Mouse (Mus musculus): ENCODE results near the gene Med21. TPM values are rescaled to one million over a fixed set of nuclear protein-coding genes. Genes with fewer than 3 reads are reported as not detected.
A peak's percentile ranks its signal among the peaks of the same experiment; 100 is the strongest.

The Med21 gene
- polyA plus RNA-seq, 1 experiment from 2014 or later, result 133 TPM

GRCm38 (mm10) chr6:146615891-146616290 lies 26.5 kb upstream of the Med21 start:
- no peak for ATAC-seq (replicated peaks; ENCODE audit: insufficient number of reproducible peaks, low FRiP score, low TSS enrichment)
- peaks cover 43% of the 10 kb centered on the region for H3K36me3 ChIP-seq (ENCODE audit: control insufficient read depth, insufficient read depth, low read length)
- no peaks in the 10 kb centered on the region for H3K9me3 ChIP-seq (replicated peaks; ENCODE audit: control insufficient read depth, low read length)
- no peak overlapping the region for H3K9ac ChIP-seq (ENCODE audit: low read depth, low read length)
- no peak overlapping the region for H3K27ac ChIP-seq (ENCODE audit: low read depth, low read length)
- H3K4me1 ChIP-seq (ENCODE audit: control insufficient read depth, insufficient read depth, low read length), result no peaks in the 10 kb centered on the region
- no peak overlapping the region for H3K4me2 ChIP-seq
- 92% methylated on average over 8 of the region's 8 CpGs for WGBS (ENCODE audit: insufficient replicate concordance)
- H3K27me3 ChIP-seq (ENCODE audit: control insufficient read depth, insufficient read depth, low read length), result no peaks in the 10 kb centered on the region
- no peak overlapping the region for H3K4me3 ChIP-seq (ENCODE audit: low read depth, low read length)

- Histone ChIP-seq H3K4me3 (ENCODE audit: low read depth, low read length) (no peak overlapping the region), H3K9me3 (replicated peaks; ENCODE audit: control insufficient read depth, low read length) (no peaks in the 10 kb centered on the region), H3K27ac (ENCODE audit: low read depth, low read length) (no peak overlapping the region), H3K9ac (ENCODE audit: low read depth, low read length) (no peak overlapping the region), H3K36me3 (ENCODE audit: control insufficient read depth, insufficient read depth, low read length) (peaks cover 43% of the 10 kb centered on the region), H3K4me2 (no peak overlapping the region), H3K27me3 (ENCODE audit: control insufficient read depth, insufficient read depth, low read length) (no peaks in the 10 kb centered on the region), H3K4me1 (ENCODE audit: control insufficient read depth, insufficient read depth, low read length) (peaks cover under 1% of the 10 kb centered on the region; the same call in 1 of the 2 replicates)
- ATAC-seq (replicated peaks; ENCODE audit: insufficient number of reproducible peaks, low FRiP score, low TSS enrichment), result no peak
- 85% methylated on average over 2 of the region's 2 CpGs for WGBS (ENCODE audit: insufficient replicate concordance)
Observed at GRCm38 (mm10) chr6:146616670-146617069, 25.7 kb upstream of the Med21 start.

- peaks cover 19% of the 10 kb centered on the region for H3K4me1 ChIP-seq (ENCODE audit: control insufficient read depth, insufficient read depth, low read length)
- no peak for ATAC-seq (replicated peaks; ENCODE audit: insufficient number of reproducible peaks, low FRiP score, low TSS enrichment)
- 86% methylated on average over 3 of the region's 3 CpGs for WGBS (ENCODE audit: insufficient replicate concordance)
- H3K4me3 ChIP-seq (ENCODE audit: low read depth, low read length), result no peak overlapping the region
- H3K27me3 ChIP-seq (ENCODE audit: control insufficient read depth, insufficient read depth, low read length), result no peaks in the 10 kb centered on the region
- H3K36me3 ChIP-seq (ENCODE audit: control insufficient read depth, insufficient read depth, low read length), result peaks cover 3% of the 10 kb centered on the region; the same call in 1 of the 2 replicates
- H3K4me2 ChIP-seq, result no peak overlapping the region
- no peak overlapping the region for H3K27ac ChIP-seq (ENCODE audit: low read depth, low read length)
- no peaks in the 10 kb centered on the region for H3K9me3 ChIP-seq (replicated peaks; ENCODE audit: control insufficient read depth, low read length)
- H3K9ac ChIP-seq (ENCODE audit: low read depth, low read length), result no peak overlapping the region
Observed at GRCm38 (mm10) chr6:146628123-146628522, 14.2 kb upstream of the Med21 start.

- WGBS (ENCODE audit: insufficient replicate concordance), result 52% methylated on average over 9 of the region's 9 CpGs
- no peaks in the 10 kb centered on the region for H3K27me3 ChIP-seq (ENCODE audit: control insufficient read depth, insufficient read depth, low read length)
- no peak overlapping the region for H3K4me3 ChIP-seq (ENCODE audit: low read depth, low read length)
- 0 out of 2 replicates have a peak, but pooled peaks have one; percentile 63 for ATAC-seq (replicated peaks; ENCODE audit: insufficient number of reproducible peaks, low FRiP score, low TSS enrichment)
- H3K4me1 ChIP-seq (ENCODE audit: control insufficient read depth, insufficient read depth, low read length), result peaks cover 21% of the 10 kb centered on the region
- no peak overlapping the region; the same call in 1 of the 2 replicates for H3K27ac ChIP-seq (ENCODE audit: low read depth, low read length)
- no peak overlapping the region for H3K4me2 ChIP-seq
- peaks cover under 1% of the 10 kb centered on the region; the same call in 1 of the 2 replicates for H3K36me3 ChIP-seq (ENCODE audit: control insufficient read depth, insufficient read depth, low read length)
- H3K9ac ChIP-seq (ENCODE audit: low read depth, low read length), result no peak overlapping the region
- H3K9me3 ChIP-seq (replicated peaks; ENCODE audit: control insufficient read depth, low read length), result no peaks in the 10 kb centered on the region
Observed at GRCm38 (mm10) chr6:146629781-146630756, 12.3 kb upstream of the Med21 start.

- no peaks in the 10 kb centered on the region for H3K27me3 ChIP-seq (ENCODE audit: control insufficient read depth, insufficient read depth, low read length)
- no peak overlapping the region for H3K4me3 ChIP-seq (ENCODE audit: low read depth, low read length)
- ATAC-seq (replicated peaks; ENCODE audit: insufficient number of reproducible peaks, low FRiP score, low TSS enrichment), result no peak
- no peak overlapping the region for H3K27ac ChIP-seq (ENCODE audit: low read depth, low read length)
- WGBS (ENCODE audit: insufficient replicate concordance), result 77% methylated on average over 4 of the region's 4 CpGs
- H3K36me3 ChIP-seq (ENCODE audit: control insufficient read depth, insufficient read depth, low read length), result no peaks in the 10 kb centered on the region
- H3K9ac ChIP-seq (ENCODE audit: low read depth, low read length), result no peak overlapping the region
- no peaks in the 10 kb centered on the region for H3K9me3 ChIP-seq (replicated peaks; ENCODE audit: control insufficient read depth, low read length)
- peaks cover 21% of the 10 kb centered on the region for H3K4me1 ChIP-seq (ENCODE audit: control insufficient read depth, insufficient read depth, low read length)
- H3K4me2 ChIP-seq, result no peak overlapping the region
Observed at GRCm38 (mm10) chr6:146630961-146631360, 11.4 kb upstream of the Med21 start.

- 71% methylated on average over 8 of the region's 8 CpGs for WGBS (ENCODE audit: insufficient replicate concordance)
- no peak overlapping the region for H3K9ac ChIP-seq (ENCODE audit: low read depth, low read length)
- no peaks in the 10 kb centered on the region for H3K9me3 ChIP-seq (replicated peaks; ENCODE audit: control insufficient read depth, low read length)
- no peak overlapping the region for H3K4me2 ChIP-seq
- H3K27me3 ChIP-seq (ENCODE audit: control insufficient read depth, insufficient read depth, low read length), result no peaks in the 10 kb centered on the region
- no peak overlapping the region for H3K4me3 ChIP-seq (ENCODE audit: low read depth, low read length)
- H3K36me3 ChIP-seq (ENCODE audit: control insufficient read depth, insufficient read depth, low read length), result no peaks in the 10 kb centered on the region
- H3K4me1 ChIP-seq (ENCODE audit: control insufficient read depth, insufficient read depth, low read length), result peaks cover 21% of the 10 kb centered on the region
- ATAC-seq (replicated peaks; ENCODE audit: insufficient number of reproducible peaks, low FRiP score, low TSS enrichment), result no peak
- H3K27ac ChIP-seq (ENCODE audit: low read depth, low read length), result no peak overlapping the region
Observed at GRCm38 (mm10) chr6:146631847-146632246, 10.5 kb upstream of the Med21 start.

GRCm38 (mm10) chr6:146632403-146632802 lies 9.9 kb upstream of the Med21 start:
- Histone ChIP-seq H3K4me3 (ENCODE audit: low read depth, low read length) (no peak overlapping the region), H3K36me3 (ENCODE audit: control insufficient read depth, insufficient read depth, low read length) (no peaks in the 10 kb centered on the region), H3K9ac (ENCODE audit: low read depth, low read length) (no peak overlapping the region), H3K27ac (ENCODE audit: low read depth, low read length) (no peak overlapping the region), H3K4me1 (ENCODE audit: control insufficient read depth, insufficient read depth, low read length) (peaks cover 21% of the 10 kb centered on the region), H3K9me3 (replicated peaks; ENCODE audit: control insufficient read depth, low read length) (no peaks in the 10 kb centered on the region), H3K27me3 (ENCODE audit: control insufficient read depth, insufficient read depth, low read length) (no peaks in the 10 kb centered on the region), H3K4me2 (peak overlapping the region; percentile 78; the same call in 1 of the 2 replicates)
- 69% methylated on average over 9 of the region's 9 CpGs for WGBS (ENCODE audit: insufficient replicate concordance)
- no peak for ATAC-seq (replicated peaks; ENCODE audit: insufficient number of reproducible peaks, low FRiP score, low TSS enrichment)

- Histone ChIP-seq H3K9me3 (replicated peaks; ENCODE audit: control insufficient read depth, low read length) (no peaks in the 10 kb centered on the region), H3K27me3 (ENCODE audit: control insufficient read depth, insufficient read depth, low read length) (no peaks in the 10 kb centered on the region), H3K9ac (ENCODE audit: low read depth, low read length) (0 out of 2 replicates have a peak overlapping the region, but pooled peaks have one; percentile 49), H3K4me1 (ENCODE audit: control insufficient read depth, insufficient read depth, low read length) (peaks cover 21% of the 10 kb centered on the region), H3K4me3 (ENCODE audit: low read depth, low read length) (peak overlapping the region; percentile 58), H3K27ac (ENCODE audit: low read depth, low read length) (no peak overlapping the region), H3K4me2 (peak overlapping the region; percentile 78), H3K36me3 (ENCODE audit: control insufficient read depth, insufficient read depth, low read length) (no peaks in the 10 kb centered on the region)
- 51% methylated on average over 8 of the region's 8 CpGs for WGBS (ENCODE audit: insufficient replicate concordance)
- no peak for ATAC-seq (replicated peaks; ENCODE audit: insufficient number of reproducible peaks, low FRiP score, low TSS enrichment)
Observed at GRCm38 (mm10) chr6:146633097-146633496, 9.2 kb upstream of the Med21 start.

Measured in heart, embryonic 11.5 days (tissue).